Mouse (Mus musculus) limb, embryonic 14.5 days (tissue): ENCODE data around the gene Slc6a17. TPM values are rescaled to one million over a fixed set of nuclear protein-coding genes. Genes with fewer than 3 reads are reported as not detected.

ENCODE experiments used
- ATAC-seq: fragments of 200-750 bp; cut with Nextera tagmentation; 2 replicates; pipeline ENCODE4 v1.8.0; 2017; ENCODE audit warnings: low read depth, moderate number of reproducible peaks, moderate TSS enrichment; ENCODE audit not compliant: low FRiP score
- DNase-seq: peaks from one replicate; pipeline ENCODE4 v3.0.0-alpha.2; 2015; ENCODE audit warnings: low spot score
- H3K27ac ChIP-seq: fragments of 300-500 bp; sonication (generic); replicated peaks from 2 replicates; pipeline ENCODE4 v1.5.1; 2014; ENCODE audit warnings: low read depth, mild to moderate bottlenecking, low read length, moderate library complexity, mixed read lengths
- H3K27me3 ChIP-seq: fragments of 300-500 bp; sonication (generic); 2 replicates; pipeline ENCODE4 v1.6.1; 2014; ENCODE audit warnings: low read length, mixed read lengths; ENCODE audit not compliant: control insufficient read depth, insufficient read depth
- H3K36me3 ChIP-seq: fragments of 300-500 bp; sonication (generic); 2 replicates; pipeline ENCODE4 v1.6.1; 2014; ENCODE audit warnings: mild to moderate bottlenecking, low read length, moderate library complexity, mixed read lengths; ENCODE audit not compliant: control insufficient read depth, insufficient read depth
- H3K4me1 ChIP-seq: fragments of 300-500 bp; sonication (generic); 2 replicates; pipeline ENCODE4 v1.6.1; 2014; ENCODE audit warnings: antibody characterized with exemption, low read length, mixed read lengths; ENCODE audit not compliant: control insufficient read depth, insufficient read depth
- H3K4me2 ChIP-seq: fragments of 300-500 bp; sonication (generic); replicated peaks from 2 replicates; pipeline ENCODE4 v1.6.1; 2014; ENCODE audit warnings: low read depth, mild to moderate bottlenecking, low read length, moderate library complexity; ENCODE audit not compliant: severe bottlenecking
- H3K4me3 ChIP-seq: fragments of 300-500 bp; sonication (generic); replicated peaks from 2 replicates; pipeline ENCODE4 v1.5.1; 2014; ENCODE audit warnings: low read length
- H3K9ac ChIP-seq: fragments of 300-500 bp; sonication (generic); 2 replicates; pipeline ENCODE4 v1.6.1; 2014; ENCODE audit warnings: mild to moderate bottlenecking, low read depth, low read length, moderate library complexity; ENCODE audit not compliant: severe bottlenecking
- H3K9me3 ChIP-seq: fragments of 300-500 bp; sonication (generic); 2 replicates; pipeline ENCODE4 v1.6.1; 2016; ENCODE audit warnings: low read length; ENCODE audit not compliant: control insufficient read depth
- POLR2A ChIP-seq: fragments of 200-500 bp; IDR thresholded peaks from 2 replicates; pipeline ENCODE4 v1.8.0; 2012; ENCODE audit warnings: inconsistent platforms, mild to moderate bottlenecking, moderate library complexity, borderline replicate concordance; ENCODE audit not compliant: insufficient read depth, insufficient read length; ENCODE audit errors: extremely low read depth
- whole genome bisulfite sequencing: fragments of 180-500 bp; shearing (Covaris S2); extraction: QIAGEN DNeasy Blood & Tissue Kit; methylation state at CpG from one replicate; pipeline ENCODE4 v1.1.7; 2014; 5-methylcytosine and 5-hydroxymethylcytosine counted together
- polyA plus RNA-seq, 2 experiments: library from polyadenylated mRNA; depleted of rRNA in 1 of 2; stranded (reverse) in 1 of 2; unstranded in 1 of 2; fragments of >200 nt; fragmentation: Nextera tagmentation in 1 of 2; extraction: Ambion mirVana in 1 of 2; gene quantifications; 2 replicates each; pipeline versions ENCODE4 v1.2.1 to v1.2.3; 2012 to 2014

The Slc6a17 gene
- polyA plus RNA-seq, 2 experiments: 6.4 to 18.2 TPM

DNA sequence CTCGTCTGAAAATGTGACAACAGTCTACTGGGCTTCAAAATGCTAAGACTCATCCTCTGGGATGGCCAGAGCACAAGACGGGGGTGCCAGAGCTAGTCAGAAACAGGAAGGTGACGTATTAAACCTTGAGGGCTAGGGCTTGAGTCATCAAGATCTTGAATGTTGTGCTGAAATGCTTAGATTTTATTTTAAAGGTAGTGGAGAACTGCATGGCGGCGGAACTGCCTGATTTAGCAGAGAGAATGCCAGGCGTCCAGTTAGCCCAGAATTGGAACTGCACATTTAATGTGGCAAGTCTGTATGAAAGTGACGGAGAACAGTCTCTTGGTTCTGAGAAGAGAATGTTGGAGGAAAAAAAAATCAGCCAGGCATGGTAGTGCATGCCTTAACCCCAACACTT lies 17.1 kb upstream of the Slc6a17 start:
- no peak for TF ChIP-seq POLR2A
- 84% methylated on average over 7 of the region's 7 CpGs for WGBS
- Histone ChIP-seq H3K27ac (no peak overlapping the region), H3K4me2 (no peak overlapping the region), H3K9ac (no peak overlapping the region), H3K4me3 (no peak overlapping the region), H3K36me3 (no peaks in the 10 kb centered on the region), H3K27me3 (no peaks in the 10 kb centered on the region), H3K9me3 (no peaks in the 10 kb centered on the region), H3K4me1 (peaks cover 14% of the 10 kb centered on the region)
- no peak for DNase-seq
- ATAC-seq: no peak

DNA sequence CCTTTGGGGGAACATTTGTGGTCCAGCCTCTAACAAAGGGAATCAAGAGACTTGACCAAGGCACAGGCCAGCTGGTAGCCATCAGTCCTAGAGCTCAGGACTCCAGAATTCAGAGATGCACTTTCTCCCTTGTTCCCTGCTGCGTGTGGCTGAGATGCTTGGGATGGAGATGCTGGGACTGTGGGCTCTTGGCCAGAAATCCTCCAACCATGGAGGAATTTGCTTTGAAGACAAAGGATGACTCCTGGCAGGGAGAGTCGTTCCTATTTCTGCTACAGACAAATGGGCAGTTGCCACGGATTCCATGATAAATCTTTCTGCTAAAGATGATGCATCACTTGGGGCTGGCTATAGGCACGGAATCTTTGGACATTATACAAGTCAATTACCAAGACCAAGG lies 15.7 kb upstream of the Slc6a17 start:
- 57% methylated on average over 4 of the region's 4 CpGs for WGBS
- ATAC-seq: no peak

DNA sequence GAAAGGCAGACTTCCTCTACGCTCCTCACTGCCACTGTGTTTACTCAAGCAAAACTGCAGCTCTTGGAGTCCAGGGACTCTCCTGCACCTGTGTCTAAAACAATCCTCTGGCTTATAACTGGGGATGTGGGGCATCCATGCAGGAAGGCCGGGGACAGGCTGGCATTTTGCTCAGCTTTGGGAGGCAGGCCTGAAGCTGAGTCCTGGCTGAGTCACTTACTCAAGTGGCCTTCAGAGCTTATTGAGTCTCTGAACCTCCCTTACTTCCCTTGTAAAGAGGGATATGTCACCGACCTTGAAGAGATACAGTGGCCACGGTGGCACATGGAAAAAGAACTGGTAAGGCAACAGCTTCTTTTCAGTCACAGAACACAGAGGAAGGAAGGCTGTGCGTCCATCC lies 12.8 kb upstream of the Slc6a17 start:
- Histone ChIP-seq H3K27ac (no peak overlapping the region), H3K36me3 (no peaks in the 10 kb centered on the region), H3K9ac (no peak overlapping the region), H3K9me3 (no peaks in the 10 kb centered on the region), H3K4me2 (no peak overlapping the region), H3K27me3 (no peaks in the 10 kb centered on the region), H3K4me3 (no peak overlapping the region), H3K4me1 (peaks cover 9% of the 10 kb centered on the region)
- no peak for ATAC-seq
- TF ChIP-seq POLR2A: no peak
- 76% methylated on average over 5 of the region's 5 CpGs for WGBS
- DNase-seq: no peak

More for the DNA sequence above, 15.7 kb upstream of the Slc6a17 start:
- DNase-seq: no peak
- Histone ChIP-seq H3K27ac (no peak overlapping the region), H3K36me3 (no peaks in the 10 kb centered on the region), H3K27me3 (no peaks in the 10 kb centered on the region), H3K4me3 (no peak overlapping the region), H3K4me2 (no peak overlapping the region), H3K4me1 (peaks cover 14% of the 10 kb centered on the region), H3K9ac (no peak overlapping the region), H3K9me3 (no peaks in the 10 kb centered on the region)
- TF ChIP-seq POLR2A: no peak

DNA sequence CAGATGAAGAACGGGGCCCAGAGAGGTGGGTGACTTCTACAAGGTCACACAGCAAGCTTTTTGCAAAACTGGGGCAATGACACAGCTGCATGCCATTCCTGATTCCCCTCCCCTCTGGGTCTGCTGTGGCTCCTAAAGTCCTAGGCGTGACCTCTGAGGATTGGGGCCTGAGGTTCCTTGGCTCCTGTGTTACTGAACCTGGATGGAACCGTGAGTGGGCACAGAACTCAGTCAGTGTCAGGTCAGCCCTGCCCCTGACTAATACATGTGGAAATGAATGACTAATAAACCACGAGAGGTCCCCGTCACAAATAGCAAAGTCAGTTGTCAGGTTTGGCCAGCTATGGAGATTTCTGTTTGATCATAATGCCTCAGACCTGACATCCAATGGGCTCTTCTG lies 11.4 kb upstream of the Slc6a17 start:
- no peak for ATAC-seq

DNA sequence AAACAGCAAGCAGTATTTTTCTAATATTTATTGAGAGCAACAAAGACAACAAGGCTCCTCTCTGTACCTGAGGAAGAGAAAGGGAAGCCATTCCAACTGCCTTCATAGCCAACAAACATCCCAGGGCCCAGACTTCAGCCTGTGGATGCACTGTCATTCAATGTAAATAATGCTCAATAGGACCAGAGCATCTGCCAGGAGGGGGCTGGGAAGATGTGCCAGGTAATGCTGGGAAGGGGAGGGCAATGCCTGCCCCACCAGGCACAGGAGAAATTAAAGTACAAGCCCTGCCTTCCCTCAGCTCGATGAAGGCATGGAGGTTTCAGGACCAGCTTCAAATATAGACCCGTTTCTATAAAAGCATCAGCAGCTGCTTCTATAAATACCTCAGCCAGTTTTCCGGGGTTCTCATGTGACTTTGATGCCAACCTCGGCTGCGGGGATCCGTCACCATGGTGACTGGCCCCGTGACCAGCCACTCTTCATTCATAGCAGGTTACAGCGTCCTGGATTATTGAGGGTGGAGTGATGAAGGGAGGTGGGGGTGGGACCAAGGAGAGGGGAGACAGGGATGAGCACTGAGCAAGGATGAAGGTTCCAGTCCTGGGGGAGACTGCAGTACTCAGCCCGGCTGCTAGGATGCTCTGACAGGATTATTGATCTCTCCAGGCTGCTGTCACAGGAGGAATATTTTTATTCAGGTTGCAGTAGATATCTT lies 10.7 kb upstream of the Slc6a17 start:
- H3K9ac ChIP-seq: no peak overlapping the region
- H3K4me1 ChIP-seq: peaks cover 8% of the 10 kb centered on the region
- H3K9me3 ChIP-seq: no peaks in the 10 kb centered on the region
- WGBS: 14% methylated on average over 9 of the region's 9 CpGs
- H3K4me2 ChIP-seq: no peak overlapping the region; the same call in 1 of the 2 replicates
- no peak overlapping the region for H3K4me3 ChIP-seq
- no peaks in the 10 kb centered on the region for H3K36me3 ChIP-seq
- TF ChIP-seq POLR2A: no peak
- ATAC-seq: peak; percentile 67
- H3K27me3 ChIP-seq: no peaks in the 10 kb centered on the region
- DNase-seq: no peak
- no peak overlapping the region for H3K27ac ChIP-seq

More for the DNA sequence above, 11.4 kb upstream of the Slc6a17 start:
- 72% methylated on average over 5 of the region's 5 CpGs for WGBS
- Histone ChIP-seq H3K36me3 (no peaks in the 10 kb centered on the region), H3K4me3 (no peak overlapping the region), H3K9me3 (no peaks in the 10 kb centered on the region), H3K4me1 (peaks cover 9% of the 10 kb centered on the region), H3K4me2 (no peak overlapping the region), H3K27me3 (no peaks in the 10 kb centered on the region), H3K9ac (no peak overlapping the region), H3K27ac (no peak overlapping the region)
- DNase-seq: no peak
- no peak for TF ChIP-seq POLR2A
